Mouse (Mus musculus): ENCODE measurements around the gene Gas6.

DNA sequence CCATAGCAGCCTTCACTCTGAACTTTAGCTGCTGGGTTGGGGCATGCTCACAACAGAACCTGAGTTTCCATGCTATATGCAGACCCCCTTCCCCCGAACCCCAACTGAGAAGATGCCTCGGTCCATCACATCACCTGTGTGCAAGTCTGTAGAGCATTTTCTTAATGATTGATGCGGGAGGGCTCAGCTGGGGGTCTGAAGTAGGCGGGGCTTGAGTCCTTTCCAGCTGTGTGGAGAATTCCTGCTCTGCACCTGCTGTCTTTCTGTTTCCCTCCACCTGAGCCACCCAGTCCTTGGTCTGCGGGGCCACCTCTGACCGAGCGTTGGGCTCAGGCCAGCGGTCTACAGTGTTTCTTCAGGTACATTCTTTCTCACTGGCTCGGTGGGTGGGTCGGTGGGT lies 59.4 kb downstream of the Gas6 start, which contains the start of gene Tmem255b:
- no peak for TF ChIP-seq CTCF (IDR thresholded peaks at IDR 0.05; ENCODE audit: extremely low read depth, insufficient read length, insufficient replicate concordance, low read depth, low read length)
- no peak for TF ChIP-seq POLR2A (IDR thresholded peaks at IDR 0.05; ENCODE audit: low read depth, low read length)

Measured in small intestine, adult 2 months (tissue).